Mouse (Mus musculus): ENCODE results near the gene Anks1b.

Anks1b gene

GRCm38 (mm10) chr10:89873146-89873950, at the start of gene Anks1b:
Anks1b (plus strand) TSS chr10:89873509.
- peak; percentile 82 for DNase-seq

GRCm38 (mm10) chr10:89823906-89824305, 49.4 kb upstream of the Anks1b start:
- DNase-seq, result no peak

GRCm38 (mm10) chr10:89826896-89827295, 46.4 kb upstream of the Anks1b start:
- no peak for DNase-seq

- no peak for DNase-seq
Observed at GRCm38 (mm10) chr10:89832334-89832733, 41.0 kb upstream of the Anks1b start.

- DNase-seq, result no peak
Observed at GRCm38 (mm10) chr10:89833166-89833565, 40.1 kb upstream of the Anks1b start.

GRCm38 (mm10) chr10:89837476-89837875, 35.8 kb upstream of the Anks1b start:
- DNase-seq, result no peak

GRCm38 (mm10) chr10:89838834-89839233, 34.5 kb upstream of the Anks1b start:
- no peak for DNase-seq

- no peak for DNase-seq
Observed at GRCm38 (mm10) chr10:89850951-89851350, 22.4 kb upstream of the Anks1b start.

GRCm38 (mm10) chr10:89855251-89855875, 17.9 kb upstream of the Anks1b start:
- no peak for DNase-seq

GRCm38 (mm10) chr10:89856286-89856685, 17.0 kb upstream of the Anks1b start:
- DNase-seq, result peak; percentile 52

- DNase-seq, result no peak
Observed at GRCm38 (mm10) chr10:89868211-89868610, 5.1 kb upstream of the Anks1b start.

- no peak for DNase-seq
Observed at GRCm38 (mm10) chr10:89868836-89869235, 4.5 kb upstream of the Anks1b start.

GRCm38 (mm10) chr10:89872501-89873145, 686 bp upstream of the Anks1b start:
- peak; percentile 75 for DNase-seq

- no peak for DNase-seq
Observed at GRCm38 (mm10) chr10:89874036-89874435, 727 bp downstream of the Anks1b start.

GRCm38 (mm10) chr10:89883561-89883960, 10.3 kb downstream of the Anks1b start:
- DNase-seq, result no peak

GRCm38 (mm10) chr10:89902720-89903337, 29.5 kb downstream of the Anks1b start:
- no peak for DNase-seq

- DNase-seq, result peak; percentile 29
Observed at GRCm38 (mm10) chr10:89911889-89912288, 38.6 kb downstream of the Anks1b start.

GRCm38 (mm10) chr10:89913174-89913573, 39.9 kb downstream of the Anks1b start:
- DNase-seq, result peak; percentile 20

GRCm38 (mm10) chr10:89917141-89917540, 43.8 kb downstream of the Anks1b start:
- DNase-seq, result no peak

GRCm38 (mm10) chr10:89921965-89922364, 48.7 kb downstream of the Anks1b start:
- DNase-seq, result peak; percentile 48

- no peak for DNase-seq
Observed at GRCm38 (mm10) chr10:89942180-89942579, 68.9 kb downstream of the Anks1b start.

GRCm38 (mm10) chr10:89946636-89947349, 73.5 kb downstream of the Anks1b start:
- no peak for DNase-seq

- no peak for DNase-seq
Observed at GRCm38 (mm10) chr10:89974361-89974760, 101.1 kb downstream of the Anks1b start.
